Mouse (Mus musculus) left cerebral cortex, postnatal 36 days (tissue): ENCODE results near the gene Bcl2. TPM values are rescaled to one million over a fixed set of nuclear protein-coding genes. Genes with fewer than 3 reads are reported as not detected.
"Not testable (repeated sequence)": the region's sequence is repeated elsewhere in the genome, so short reads cannot be mapped to it uniquely, and the experiment has no call there.

Experiments used
- DNase-seq, 2 experiments: peaks; one replicate each; pipeline ENCODE4 v3.0.0; 2021 to 2022; ENCODE audit warnings: low spot score in 2 of 2, mixed read lengths in 1 of 2
- intact Hi-C: fragments of 180-260 bp; cut with DNase I; formaldehyde crosslinking; loops from one replicate; pipeline ENCODE4 v1.15.1; 2025
- total RNA-seq, 2 experiments: library from RNA; stranded (reverse); gene quantifications; 2 replicates each; pipeline ENCODE4 v1.2.3; 2021

Bcl2 gene
- 10 to 100 TPM; 11.0 to 16.1 TPM for total RNA-seq

DNA sequence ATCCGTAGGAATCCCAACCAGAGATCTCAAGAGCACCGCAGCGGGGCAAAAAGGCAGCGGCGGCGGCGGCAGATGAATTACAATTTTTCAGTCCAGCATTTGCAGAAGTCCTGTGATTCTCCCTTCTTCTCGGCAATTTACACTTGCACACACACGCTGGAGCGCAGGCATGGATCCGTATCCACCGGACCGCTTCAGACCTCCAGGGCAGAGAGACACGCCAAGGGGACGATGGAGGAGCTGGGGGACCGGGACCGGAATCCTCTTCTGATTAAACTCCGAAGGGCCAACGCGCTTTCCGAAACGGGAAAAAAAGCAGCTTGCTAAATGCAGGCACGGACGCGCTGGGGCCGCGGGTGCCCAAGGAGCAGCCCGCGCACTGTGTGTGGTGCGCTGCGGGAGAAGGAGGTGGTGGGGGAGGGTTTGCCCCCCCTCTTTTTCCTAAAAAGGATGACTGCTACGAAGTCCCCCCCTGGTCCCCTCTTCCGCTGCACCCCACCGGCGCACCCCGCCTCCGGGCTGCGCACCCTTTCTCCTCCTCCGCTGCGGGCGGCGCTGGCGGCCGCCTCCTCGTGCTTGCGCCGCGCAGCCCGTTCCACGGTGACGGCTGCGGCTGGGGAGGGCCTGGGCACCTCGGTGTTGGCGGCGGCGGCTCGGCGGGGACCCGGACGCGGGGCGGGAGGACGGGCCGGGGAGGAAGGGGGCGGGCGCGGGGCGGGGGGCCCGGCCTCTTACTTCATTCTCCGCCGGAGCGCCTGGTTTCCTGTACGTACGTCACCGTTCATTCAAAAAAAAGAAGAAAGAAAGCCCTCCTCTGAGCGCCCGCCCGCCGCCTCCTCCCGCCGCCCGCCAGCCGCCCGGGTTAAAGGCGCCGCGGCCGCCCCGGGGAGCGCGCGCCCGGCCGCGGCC lies at the start of gene Bcl2:
Gene Bcl2, minus strand, starts transcription at position 654 of the 909 bp plus-strand sequence.
- peak; percentile 75 to 84 for DNase-seq

GRCm38 (mm10) chr1:106760750-106761149 lies 46.7 kb upstream of the Bcl2 start:
- no peak for DNase-seq
- intact Hi-C loops: no loop called here

More for the DNA sequence above, at the start of gene Bcl2:
- intact Hi-C loops: loop anchor here (1.0 to 10.0 kb wide), 4 partner anchors 87 to 639 kb away; partner anchors contain the start of gene Phlpp1

GRCm38 (mm10) chr1:106759572-106760435 lies 45.7 kb upstream of the Bcl2 start, which contains the start of gene Kdsr:
Gene Kdsr (minus strand): TSS chr1:106759727.
- intact Hi-C loops: loop anchor here (2.0 to 10.0 kb wide), 2 partner anchors 37 to 125 kb away; partner anchors contain the start of gene Vps4b
- peak; percentile 96 to 99 for DNase-seq

GRCm38 (mm10) chr1:106758734-106759571 lies 44.9 kb upstream of the Bcl2 start:
- peak; percentile 11 to 39 for DNase-seq
- intact Hi-C loops: loop anchor here (2.0 to 10.0 kb wide), 2 partner anchors 38 to 126 kb away; partner anchors contain the start of gene Vps4b

DNA sequence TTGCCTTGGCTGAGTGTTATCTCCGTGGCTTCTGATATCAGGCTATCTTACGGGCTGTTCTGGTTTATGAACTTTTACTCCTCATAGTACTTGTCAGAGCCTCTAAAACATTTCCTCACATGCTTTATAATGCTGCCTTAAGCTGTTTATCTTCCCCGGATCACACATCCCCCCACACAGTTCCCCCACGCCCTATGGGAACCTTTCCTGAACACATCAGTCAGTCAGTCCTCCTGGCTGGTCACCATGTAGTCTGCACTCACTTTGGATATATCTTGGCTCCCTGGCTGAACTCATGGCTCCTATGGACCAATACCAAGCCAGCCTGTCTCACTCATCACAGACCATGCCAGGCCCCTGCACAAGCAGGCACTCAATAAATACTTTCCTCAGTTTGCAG lies 42.6 kb upstream of the Bcl2 start:
- intact Hi-C loops: loop anchor here (10.0 kb wide), 1 partner anchor 128 kb away; no protein-coding TSS in a partner anchor

GRCm38 (mm10) chr1:106752013-106752412 lies 37.9 kb upstream of the Bcl2 start:
- intact Hi-C loops: loop anchor here (10.0 kb wide), 1 partner anchor 133 kb away; no protein-coding TSS in a partner anchor
- DNase-seq: no peak

More for the DNA sequence above, 42.6 kb upstream of the Bcl2 start:
- no peak for DNase-seq

DNA sequence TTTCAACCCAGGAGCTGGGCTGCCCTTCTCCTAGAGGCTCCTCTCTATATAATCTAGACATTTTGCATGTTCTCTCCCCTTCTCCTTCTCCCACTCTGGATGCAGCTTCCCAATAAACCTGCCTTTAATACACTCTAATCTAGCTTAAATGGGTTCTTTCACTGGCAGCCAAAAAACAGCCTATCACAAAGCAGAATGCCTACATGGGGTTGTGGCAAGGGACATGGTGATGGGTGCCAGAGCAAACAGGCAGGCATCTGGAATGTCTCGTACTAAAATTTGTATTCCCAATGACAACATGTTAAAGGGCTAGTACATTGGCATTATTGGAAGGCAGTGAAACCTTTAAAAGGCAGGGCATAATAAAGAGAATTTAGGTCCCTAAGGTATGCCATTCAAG lies 36.6 kb upstream of the Bcl2 start:
- no peak for DNase-seq

GRCm38 (mm10) chr1:106748555-106749315 lies 34.7 kb upstream of the Bcl2 start:
- no peak for DNase-seq
- intact Hi-C loops: no loop called here

More for the DNA sequence above, 36.6 kb upstream of the Bcl2 start:
- intact Hi-C loops: loop anchor here (10.0 kb wide), 1 partner anchor 134 kb away; no protein-coding TSS in a partner anchor

- intact Hi-C loops: no loop called here
- no peak for DNase-seq
Observed at GRCm38 (mm10) chr1:106742980-106743379, 28.9 kb upstream of the Bcl2 start.

DNA sequence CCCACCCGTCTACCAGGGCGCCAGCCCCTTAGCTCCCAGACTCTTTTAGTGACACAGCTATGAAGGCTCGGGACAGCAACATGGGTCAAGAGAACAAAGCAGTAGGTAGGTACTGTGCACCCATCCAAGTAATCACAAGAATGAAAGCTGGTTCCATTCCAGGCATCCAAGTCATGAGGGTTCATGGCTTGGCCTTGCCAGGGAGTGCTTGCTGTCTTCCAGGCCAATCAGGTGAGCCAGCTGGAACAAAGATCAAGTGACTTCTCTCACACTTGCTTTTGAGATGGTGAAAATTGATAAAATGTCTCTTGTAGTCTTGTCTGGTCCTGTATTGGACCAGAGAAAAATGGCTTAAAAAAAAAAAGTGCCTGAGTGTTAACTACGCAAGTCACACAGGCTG lies 26.7 kb upstream of the Bcl2 start:
- no peak for DNase-seq
- intact Hi-C loops: no loop called here

DNA sequence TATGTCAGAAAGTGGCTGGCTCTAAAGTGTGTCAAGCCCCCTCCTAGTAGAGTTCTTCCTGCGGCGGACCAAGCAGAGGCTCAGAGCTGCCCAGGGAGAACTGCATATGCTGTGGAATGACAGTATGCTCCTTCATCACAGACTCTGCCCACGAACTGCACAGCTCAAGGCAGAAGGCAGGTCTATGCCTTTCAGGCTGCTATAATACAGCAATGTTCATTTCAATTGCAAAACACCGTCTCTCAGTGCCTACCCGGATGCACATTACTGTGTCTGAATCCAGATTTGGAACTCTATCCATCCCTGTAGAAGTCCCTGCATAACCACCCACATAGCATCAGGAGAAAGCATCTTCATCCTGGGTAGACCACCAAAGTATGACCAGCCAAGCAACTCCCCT lies 25.7 kb upstream of the Bcl2 start:
- intact Hi-C loops: no loop called here
- no peak for DNase-seq

- DNase-seq: no peak
- intact Hi-C loops: no loop called here
Observed at GRCm38 (mm10) chr1:106738092-106738491, 24.0 kb upstream of the Bcl2 start.

DNA sequence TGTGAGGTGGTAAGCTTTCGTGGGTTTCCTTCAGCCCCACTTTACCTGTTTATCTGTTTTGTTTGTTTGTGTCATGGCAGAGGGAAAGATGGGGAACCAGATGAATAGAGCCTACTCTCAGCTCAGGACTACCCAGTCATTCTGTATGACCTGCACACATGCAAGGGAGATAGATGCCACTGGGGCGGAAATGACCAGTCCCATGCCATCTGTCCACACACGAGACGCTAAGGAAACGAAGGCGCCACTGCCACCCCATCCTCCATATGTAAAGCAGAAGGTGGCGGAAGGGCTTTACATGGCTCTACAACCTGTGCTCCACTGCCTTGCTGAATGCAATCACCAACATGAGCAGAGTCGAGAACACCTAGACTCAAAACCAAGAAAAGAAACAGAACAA lies 22.1 kb upstream of the Bcl2 start:
- intact Hi-C loops: no loop called here

GRCm38 (mm10) chr1:106735586-106735985 lies 21.5 kb upstream of the Bcl2 start:
- no peak for DNase-seq

More for the DNA sequence above, 22.1 kb upstream of the Bcl2 start:
- no peak for DNase-seq

DNA sequence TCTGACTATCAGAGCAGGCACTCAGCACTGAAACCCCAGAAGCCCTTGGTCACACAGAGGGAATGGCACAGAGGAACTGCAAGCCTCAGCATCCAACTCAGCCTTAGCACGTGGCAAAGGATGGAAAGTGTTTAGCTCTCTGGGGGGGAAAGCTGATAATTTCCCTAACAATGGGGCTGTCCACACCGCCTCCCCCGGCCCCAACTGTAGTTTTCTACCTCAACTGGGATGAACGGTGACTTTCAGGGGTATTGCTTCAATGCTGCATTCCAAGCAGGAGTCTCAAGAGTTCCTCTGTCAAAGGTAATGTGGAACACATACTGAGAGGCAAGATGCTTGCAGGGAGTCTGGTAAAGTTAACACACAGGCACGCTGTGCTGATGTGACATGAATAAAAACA lies 8.0 kb upstream of the Bcl2 start:
- intact Hi-C loops: no loop called here
- DNase-seq: no peak

More at GRCm38 (mm10) chr1:106735586-106735985, 21.5 kb upstream of the Bcl2 start:
- intact Hi-C loops: no loop called here

DNA sequence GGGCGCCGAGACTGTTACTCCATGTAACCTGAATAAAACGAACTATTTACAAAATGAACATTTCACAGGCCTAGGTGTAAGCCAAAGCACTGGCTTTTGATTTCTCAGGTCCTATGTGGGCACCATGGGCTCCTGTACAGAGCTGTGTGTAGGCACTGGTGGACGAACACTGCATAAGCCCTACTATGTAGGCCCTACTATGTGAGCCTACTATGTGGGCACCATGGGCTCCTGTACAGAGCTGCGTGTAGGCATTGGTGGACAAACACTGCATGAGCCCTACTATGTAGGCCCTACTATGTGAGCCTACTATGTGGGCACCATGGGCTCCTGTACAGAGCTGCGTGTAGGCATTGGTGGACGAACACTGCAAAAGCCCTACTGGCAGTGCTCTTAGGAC lies 3.7 kb upstream of the Bcl2 start:
- intact Hi-C loops: loop anchor here (1.0 to 10.0 kb wide), 4 partner anchors 207 to 643 kb away; partner anchors contain the start of gene Phlpp1
- not testable (repeated sequence) for DNase-seq

DNA sequence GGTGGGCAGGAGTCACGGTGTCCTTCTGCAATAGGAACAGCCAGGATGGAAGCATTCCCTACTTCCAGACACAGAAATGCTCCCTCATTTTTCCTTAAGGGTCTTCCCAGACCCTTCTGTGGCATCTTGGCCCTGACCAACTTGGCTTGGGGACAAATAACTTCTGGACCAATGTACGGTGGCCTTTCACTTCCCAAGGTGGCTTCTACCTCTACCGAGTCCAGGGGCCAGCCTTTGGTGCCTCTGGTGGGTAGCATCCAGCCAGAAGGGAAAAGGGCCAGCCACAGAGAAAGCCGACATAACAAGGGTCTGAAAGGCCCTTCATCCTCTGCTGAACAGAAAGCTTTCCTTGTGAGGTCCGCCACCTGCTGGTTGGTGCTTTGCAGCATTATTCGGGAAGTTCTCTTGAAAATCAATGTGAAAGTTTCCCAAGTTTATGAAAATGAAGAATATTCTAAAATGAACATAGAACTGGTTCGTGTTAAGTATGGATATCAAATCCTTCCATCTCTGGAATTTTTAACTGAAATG lies 3.1 kb upstream of the Bcl2 start:
- intact Hi-C loops: loop anchor here (1.0 to 10.0 kb wide), 4 partner anchors 206 to 642 kb away; partner anchors contain the start of gene Phlpp1
- peak; percentile 63 for DNase-seq

DNA sequence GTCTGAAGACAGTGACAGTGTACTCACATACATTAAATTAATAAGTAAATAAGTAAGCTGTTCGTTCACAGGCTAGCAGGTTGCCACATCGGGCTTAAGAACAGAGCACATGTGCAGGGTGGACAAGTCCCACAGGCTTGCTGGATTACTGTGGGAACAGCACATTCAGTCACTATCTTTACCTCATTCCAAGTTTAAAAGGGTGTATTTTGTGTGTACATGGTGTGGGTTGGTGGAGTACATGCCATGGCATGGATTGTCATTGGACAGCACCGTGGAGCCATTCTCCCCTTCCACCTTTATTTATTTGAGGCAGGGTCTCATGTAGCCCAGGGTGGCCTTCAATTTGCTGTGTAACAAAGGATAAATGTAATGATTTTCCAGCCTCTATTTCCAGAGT lies 2.1 kb upstream of the Bcl2 start:
- DNase-seq: no peak
- intact Hi-C loops: loop anchor here (2.0 to 10.0 kb wide), 3 partner anchors 205 to 641 kb away; partner anchors contain the start of gene Phlpp1
